Mouse (Mus musculus): ENCODE data around the gene Slc39a5. TPM values are rescaled to one million over a fixed set of nuclear protein-coding genes. Genes with fewer than 3 reads are reported as not detected.

Slc39a5 gene
- total and polyA plus RNA-seq, 3 experiments: not detected

DNA sequence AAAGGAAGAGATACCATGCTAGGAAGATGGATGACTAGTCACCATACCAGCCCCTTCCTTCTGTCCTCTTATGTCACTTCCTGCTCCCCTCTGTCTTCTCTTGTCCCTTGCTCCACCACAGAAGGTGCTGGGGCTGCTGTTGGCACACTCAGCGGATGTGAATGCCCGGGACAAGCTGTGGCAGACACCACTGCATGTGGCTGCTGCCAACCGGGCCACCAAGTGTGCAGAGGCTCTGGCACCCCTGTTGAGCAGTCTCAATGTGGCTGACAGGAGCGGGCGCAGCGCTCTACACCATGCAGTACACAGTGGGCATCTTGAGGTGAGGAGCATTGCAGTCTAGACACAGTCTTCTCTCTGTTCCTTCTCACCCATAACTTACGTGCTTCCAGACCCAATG is 21.8 kb downstream of the Slc39a5 start:
- H3K27me3 ChIP-seq (ENCODE audit: control insufficient read depth in 1 of 2, insufficient read depth in 2 of 2, low read length in 2 of 2): no peaks in the 10 kb centered on the region
- peaks cover 22% of the 10 kb centered on the region for H3K79me2 ChIP-seq (ENCODE audit: control insufficient read depth, insufficient read depth, low read length, poor library complexity)
- no peak overlapping the region for H3K4me3 ChIP-seq (ENCODE audit: control insufficient read depth in 1 of 2, insufficient read depth in 1 of 2, low read depth in 2 of 2, low read length in 2 of 2)
- H3K9me3 ChIP-seq (replicated peaks; ENCODE audit: insufficient read depth, low read length): no peaks in the 10 kb centered on the region
- H3K9ac ChIP-seq (ENCODE audit: control insufficient read depth, low read depth, low read length, poor library complexity, severe bottlenecking): no peak overlapping the region
- no peak overlapping the region for H3K27ac ChIP-seq (ENCODE audit: control insufficient read depth, low read depth, low read length)
- DNase-seq (ENCODE audit: low read depth, low spot score): no peak
- H3K4me1 ChIP-seq (ENCODE audit: control insufficient read depth in 1 of 2, insufficient read depth in 2 of 2, low read length in 2 of 2): peaks cover 0 to 7% of the 10 kb centered on the region in 2 experiments; a peak in 2 of 4 replicates
- no peak for TF ChIP-seq MYC (IDR thresholded peaks at IDR 0.05; ENCODE audit: low read depth, low read length)
- TF ChIP-seq MYB (IDR thresholded peaks at IDR 0.05; ENCODE audit: low read depth, low read length): no peak
- TF ChIP-seq POLR2AphosphoS2 (IDR thresholded peaks at IDR 0.05; ENCODE audit: low read length): no peak
- no peak for TF ChIP-seq CHD2 (IDR thresholded peaks at IDR 0.05; ENCODE audit: low read length)
- no peak for TF ChIP-seq NRF1 (IDR thresholded peaks at IDR 0.05; ENCODE audit: insufficient read depth, low read depth, low read length, poor library complexity, severe bottlenecking)
- no peak for TF ChIP-seq ELF1 (IDR thresholded peaks at IDR 0.05; ENCODE audit: low read depth, low read length)
- TF ChIP-seq MAZ (IDR thresholded peaks at IDR 0.05; ENCODE audit: low read depth, low read length): no peak
- TF ChIP-seq CTCF (IDR thresholded peaks at IDR 0.05 in 2 of 3, conservative IDR thresholded peaks at IDR 0.05 in 1 of 3; ENCODE audit: control insufficient read depth in 1 of 3, insufficient read depth in 1 of 3, low read depth in 2 of 3, low read length in 3 of 3, poor library complexity in 1 of 3, severe bottlenecking in 1 of 3): no peak
- TF ChIP-seq ZNF384 (IDR thresholded peaks at IDR 0.05; ENCODE audit: low read depth, low read length): no peak
- H3K36me3 ChIP-seq (ENCODE audit: control insufficient read depth in 1 of 2, insufficient read depth in 2 of 2, low read length in 2 of 2): peaks cover 3 to 6% of the 10 kb centered on the region in 2 experiments

DNA sequence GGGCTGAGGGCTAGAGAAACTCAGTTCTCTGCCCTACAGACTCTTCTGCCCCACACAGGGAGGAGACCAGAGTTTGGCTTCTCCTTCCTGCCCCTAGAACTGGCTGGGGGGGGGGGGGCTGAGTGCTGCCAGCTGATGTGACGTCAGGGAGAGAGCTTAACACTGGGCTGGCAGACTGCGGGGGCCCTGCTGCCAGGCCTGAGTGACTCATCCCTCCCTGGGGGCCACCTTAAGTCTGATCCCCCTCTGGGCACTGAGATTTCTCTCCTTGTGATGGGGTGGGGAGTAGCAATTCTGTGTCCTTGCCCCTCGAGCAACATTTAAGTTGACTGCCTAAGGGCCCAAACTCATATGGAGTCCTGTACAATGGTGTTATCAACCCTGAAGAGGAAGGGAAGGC is 22.6 kb downstream of the Slc39a5 start:
- Histone ChIP-seq H3K36me3 (ENCODE audit: control insufficient read depth in 1 of 2, insufficient read depth in 2 of 2, low read length in 2 of 2) (peaks cover 3% of the 10 kb centered on the region in 2 experiments), H3K4me3 (ENCODE audit: control insufficient read depth in 1 of 2, insufficient read depth in 1 of 2, low read depth in 2 of 2, low read length in 2 of 2) (no peak overlapping the region), H3K27ac (ENCODE audit: control insufficient read depth, low read depth, low read length) (no peak overlapping the region), H3K4me1 (ENCODE audit: control insufficient read depth in 1 of 2, insufficient read depth in 2 of 2, low read length in 2 of 2) (peaks cover 0 to 7% of the 10 kb centered on the region in 2 experiments; a peak in 2 of 4 replicates), H3K9me3 (replicated peaks; ENCODE audit: insufficient read depth, low read length) (no peaks in the 10 kb centered on the region), H3K9ac (ENCODE audit: control insufficient read depth, low read depth, low read length, poor library complexity, severe bottlenecking) (no peak overlapping the region), H3K79me2 (ENCODE audit: control insufficient read depth, insufficient read depth, low read length, poor library complexity) (peaks cover 22% of the 10 kb centered on the region), H3K27me3 (ENCODE audit: control insufficient read depth in 1 of 2, insufficient read depth in 2 of 2, low read length in 2 of 2) (no peaks in the 10 kb centered on the region)
- no peak for TF ChIP-seq TBP (IDR thresholded peaks at IDR 0.05; ENCODE audit: low read depth, low read length)
- no peak for TF ChIP-seq MAFK (IDR thresholded peaks at IDR 0.05; ENCODE audit: borderline replicate concordance, low read depth, low read length)
- no peak for TF ChIP-seq ZMIZ1 (IDR thresholded peaks at IDR 0.05; ENCODE audit: low read depth, low read length)
- no peak for TF ChIP-seq SMC3 (IDR thresholded peaks at IDR 0.05; ENCODE audit: low read depth, low read length)
- no peak for TF ChIP-seq POLR2AphosphoS5 (IDR thresholded peaks at IDR 0.05; ENCODE audit: borderline replicate concordance, low read depth, low read length)
- no peak for TF ChIP-seq E2F4 (IDR thresholded peaks at IDR 0.05; ENCODE audit: borderline replicate concordance, low read depth, low read length)
- no peak for TF ChIP-seq NRF1 (IDR thresholded peaks at IDR 0.05; ENCODE audit: insufficient read depth, low read depth, low read length, poor library complexity, severe bottlenecking)
- TF ChIP-seq POLR2A (IDR thresholded peaks at IDR 0.05; ENCODE audit: control insufficient read depth in 1 of 2, insufficient read depth in 1 of 2, low read depth in 1 of 2, low read length in 2 of 2, poor library complexity in 1 of 2): no peak
- TF ChIP-seq BHLHE40 (IDR thresholded peaks at IDR 0.05; ENCODE audit: borderline replicate concordance, low read depth, low read length): no peak
- TF ChIP-seq MAX (IDR thresholded peaks at IDR 0.05; ENCODE audit: low read length): no peak
- no peak for TF ChIP-seq MXI1 (IDR thresholded peaks at IDR 0.05; ENCODE audit: low read depth, low read length)
- TF ChIP-seq KAT2A (conservative IDR thresholded peaks at IDR 0.05; ENCODE audit: low read depth, low read length): no peak
- TF ChIP-seq GATA1 (IDR thresholded peaks at IDR 0.05; ENCODE audit: low read depth, low read length): no peak
- no peak for TF ChIP-seq RAD21 (IDR thresholded peaks at IDR 0.05; ENCODE audit: low read depth, low read length)
- no peak for TF ChIP-seq CHD1 (IDR thresholded peaks at IDR 0.05; ENCODE audit: low read depth, low read length)
- TF ChIP-seq ZNF384 (IDR thresholded peaks at IDR 0.05; ENCODE audit: low read depth, low read length): no peak
- no peak for TF ChIP-seq TAL1 (IDR thresholded peaks at IDR 0.05; ENCODE audit: low read length)
- DNase-seq (ENCODE audit: low read depth, low spot score): no peak
